Mouse (Mus musculus) T-cell, adult 2 months (primary cell): Measurements from ENCODE around the gene Cela3a.
"Not testable (repeated sequence)": the region's sequence is repeated elsewhere in the genome, so short reads cannot be mapped to it uniquely, and the experiment has no call there.

Source experiments
- DNase-seq: peaks from one replicate; pipeline ENCODE4 v3.0.0; 2022; ENCODE audit warnings: low spot score

The Cela3a gene

GRCm38 (mm10) chr4:137409691-137410090 is at the start of gene Cela3a:
Gene Cela3a (minus strand): TSS chr4:137409791.
- DNase-seq, result no peak

- no peak for DNase-seq
Measured at GRCm38 (mm10) chr4:137458861-137459260, 49.3 kb upstream of the Cela3a start.

- no peak for DNase-seq
Measured at GRCm38 (mm10) chr4:137458310-137458709, 48.7 kb upstream of the Cela3a start.

- no peak for DNase-seq
Measured at GRCm38 (mm10) chr4:137457292-137457691, 47.7 kb upstream of the Cela3a start.

- DNase-seq, result no peak
Measured at GRCm38 (mm10) chr4:137456581-137456980, 47.0 kb upstream of the Cela3a start.

- DNase-seq, result no peak
Measured at GRCm38 (mm10) chr4:137454582-137454981, 45.0 kb upstream of the Cela3a start.

- no peak for DNase-seq
Measured at GRCm38 (mm10) chr4:137453234-137453767, 43.7 kb upstream of the Cela3a start, which contains the start of gene 1700013G24Rik. Gene 1700013G24Rik (plus strand): TSS chr4:137453284.

- DNase-seq, result no peak
Measured at GRCm38 (mm10) chr4:137452190-137452589, 42.6 kb upstream of the Cela3a start.

GRCm38 (mm10) chr4:137449715-137450114 is 40.1 kb upstream of the Cela3a start:
- no peak for DNase-seq

- DNase-seq, result no peak
Measured at GRCm38 (mm10) chr4:137449132-137449531, 39.5 kb upstream of the Cela3a start.

GRCm38 (mm10) chr4:137448641-137449040 is 39.0 kb upstream of the Cela3a start:
- no peak for DNase-seq

GRCm38 (mm10) chr4:137448197-137448596 is 38.6 kb upstream of the Cela3a start:
- no peak for DNase-seq

GRCm38 (mm10) chr4:137447363-137448196 is 38.0 kb upstream of the Cela3a start:
- no peak for DNase-seq

GRCm38 (mm10) chr4:137445881-137446280 is 36.3 kb upstream of the Cela3a start:
- no peak for DNase-seq

- DNase-seq, result no peak
Measured at GRCm38 (mm10) chr4:137443625-137444024, 34.0 kb upstream of the Cela3a start.

GRCm38 (mm10) chr4:137441332-137441731 is 31.7 kb upstream of the Cela3a start:
- DNase-seq, result no peak

- no peak for DNase-seq
Measured at GRCm38 (mm10) chr4:137438842-137439241, 29.3 kb upstream of the Cela3a start.

GRCm38 (mm10) chr4:137436979-137437669 is 27.5 kb upstream of the Cela3a start:
- DNase-seq, result no peak

- DNase-seq, result not testable (repeated sequence)
Measured at GRCm38 (mm10) chr4:137432700-137433550, 23.3 kb upstream of the Cela3a start.

GRCm38 (mm10) chr4:137430502-137430901 is 20.9 kb upstream of the Cela3a start, which contains the start of gene Cela3b:
Gene Cela3b (minus strand): TSS chr4:137430540.
- DNase-seq, result no peak

GRCm38 (mm10) chr4:137417712-137418564 is 8.3 kb upstream of the Cela3a start:
- DNase-seq, result no peak
